Mouse (Mus musculus) cerebellum, postnatal 4 days (tissue): Measurements from ENCODE around the gene Anapc16.
A peak's percentile ranks its signal among the peaks of the same experiment; 100 is the strongest.

Source experiments
- DNase-seq, 2 experiments: peaks; one replicate each; pipeline ENCODE4 v3.0.0; 2022; ENCODE audit warnings: low spot score in 2 of 2, mixed read lengths in 1 of 2

The Anapc16 gene

DNA sequence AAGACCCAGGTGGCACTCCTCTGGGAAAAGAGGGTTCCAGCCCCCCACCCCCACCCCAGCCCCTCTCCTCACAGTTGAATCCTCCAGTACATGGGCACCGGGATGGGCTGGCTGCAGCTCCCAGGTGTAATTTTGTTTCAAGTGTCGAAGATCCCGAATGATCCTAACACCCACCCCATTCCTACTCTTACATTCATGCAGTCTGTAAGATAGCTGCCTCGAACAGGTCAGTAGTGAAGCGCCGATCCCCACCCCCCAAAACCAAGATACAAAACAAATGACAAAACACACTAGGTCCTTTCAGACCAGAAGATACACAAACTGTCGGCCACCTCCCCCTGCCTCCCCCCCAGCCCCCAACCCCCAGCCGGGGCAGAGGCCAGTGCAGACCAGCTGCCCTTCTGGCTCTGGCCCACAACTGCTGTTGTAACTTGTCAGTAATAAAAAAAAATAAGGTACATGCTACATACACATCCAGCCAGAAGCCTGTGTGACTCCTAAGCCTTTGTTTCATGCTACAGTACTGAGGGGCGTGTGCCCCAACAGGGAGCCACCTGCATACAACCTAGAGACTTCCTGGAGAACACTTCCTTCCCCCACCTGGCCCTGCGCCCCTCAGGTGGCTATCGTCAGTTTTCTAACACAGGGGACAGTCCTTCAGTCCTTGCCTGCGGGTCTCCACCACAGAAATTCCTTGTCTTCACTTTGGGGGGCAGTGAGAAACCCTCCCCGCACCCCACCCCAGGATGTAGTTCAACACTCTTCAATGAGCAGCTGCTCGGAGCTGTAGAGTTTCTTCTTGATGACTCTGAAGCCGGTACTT, 52.9 kb downstream of the Anapc16 start:
- DNase-seq: no peak

DNA sequence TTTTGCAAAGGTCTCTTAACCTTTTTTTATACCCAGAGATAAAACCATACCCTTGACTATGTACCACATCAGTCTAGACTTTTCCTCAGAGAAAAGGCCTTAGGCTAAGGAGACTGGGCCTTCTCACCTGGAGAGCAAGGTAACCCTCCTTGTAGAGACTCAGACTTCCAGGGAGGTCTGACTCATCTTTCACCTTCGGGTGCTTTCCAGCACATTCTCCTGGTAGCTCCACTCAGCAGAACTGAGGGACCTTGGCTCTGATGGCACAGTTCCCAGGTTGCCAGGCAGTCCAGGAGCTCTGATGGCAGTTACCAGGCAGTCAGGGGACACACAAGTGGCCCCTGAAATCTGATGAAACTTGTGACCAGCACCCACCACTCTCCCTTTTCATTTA, 53.7 kb downstream of the Anapc16 start:
- DNase-seq: no peak

DNA sequence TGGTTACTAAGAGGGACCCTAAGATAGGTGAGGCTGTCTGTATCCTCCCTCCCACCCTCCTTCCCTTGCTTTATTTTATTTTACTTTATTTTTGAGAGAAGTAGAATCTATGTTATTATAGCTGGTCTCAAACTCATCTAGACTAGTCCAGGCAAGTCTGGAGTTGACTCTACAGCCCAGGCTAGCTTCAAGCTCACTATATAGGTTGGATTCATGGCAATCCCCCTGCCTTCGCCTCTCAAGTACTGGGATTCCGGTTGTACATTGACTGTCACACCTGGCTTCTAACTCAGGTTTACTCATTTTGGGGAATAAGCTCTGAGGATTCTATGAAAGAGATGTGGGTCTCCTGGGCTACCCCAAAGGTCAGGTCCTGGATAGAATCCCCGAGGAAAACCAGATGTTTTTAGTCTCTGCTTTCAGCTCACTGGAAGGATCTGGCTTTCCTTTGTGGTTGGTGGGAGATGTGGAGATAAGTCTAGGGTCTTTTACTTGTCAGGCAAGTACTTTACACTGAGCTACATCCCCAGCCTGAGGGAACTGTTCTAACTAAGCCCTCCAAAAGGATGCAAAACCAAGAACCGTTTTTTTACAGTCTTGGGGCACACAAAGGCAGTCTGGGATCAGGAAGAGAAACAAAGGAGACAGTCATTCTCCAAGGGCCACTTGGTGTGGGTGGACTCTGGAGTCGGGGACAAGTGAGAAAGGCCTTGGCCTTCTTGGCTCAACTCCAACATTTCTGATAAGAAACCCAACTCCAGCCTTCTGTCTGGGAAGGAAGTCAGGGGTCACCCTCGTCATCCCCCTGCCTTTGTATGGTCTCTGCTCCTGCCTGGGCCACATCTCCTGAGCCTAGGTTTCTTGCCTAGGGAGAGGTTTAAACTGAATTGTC, 54.3 kb downstream of the Anapc16 start:
- no peak for DNase-seq

DNA sequence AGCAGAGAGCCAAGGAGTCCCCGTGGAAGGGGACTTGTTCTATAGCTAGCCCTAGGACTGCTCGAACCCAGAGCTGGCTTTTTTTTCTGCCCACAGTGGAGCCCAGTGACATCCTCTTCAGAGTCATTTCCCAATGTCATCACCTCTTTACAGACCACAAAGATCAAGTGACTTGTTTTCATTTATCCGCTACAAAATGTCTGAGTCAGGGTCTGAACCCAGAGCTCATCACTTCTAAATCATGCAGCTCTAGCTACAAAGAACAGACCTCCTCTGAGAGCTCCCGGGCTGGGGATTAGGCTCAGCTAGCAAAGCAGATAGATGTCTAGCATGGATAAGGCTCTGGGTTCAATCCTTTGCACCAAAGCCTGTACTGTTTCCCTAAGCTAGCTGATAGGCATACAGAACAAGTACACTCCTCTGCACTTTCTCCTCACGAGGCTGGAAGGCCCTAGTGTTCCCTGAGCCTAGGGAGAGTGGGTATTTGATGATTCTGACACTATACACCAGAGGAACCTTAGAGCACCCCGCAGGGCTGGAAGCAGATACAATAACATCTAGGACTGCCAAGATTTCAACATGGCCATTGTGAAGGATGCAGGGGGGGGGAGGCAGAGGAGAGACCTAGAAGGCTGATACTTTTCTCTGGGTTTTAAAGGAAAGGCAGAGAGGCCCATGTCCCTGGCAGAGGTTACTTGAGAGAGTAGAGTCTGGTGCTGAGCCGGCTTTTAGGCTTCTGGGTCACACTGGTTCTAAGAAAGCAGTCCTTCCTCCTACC, 55.5 kb downstream of the Anapc16 start:
- DNase-seq: no peak

DNA sequence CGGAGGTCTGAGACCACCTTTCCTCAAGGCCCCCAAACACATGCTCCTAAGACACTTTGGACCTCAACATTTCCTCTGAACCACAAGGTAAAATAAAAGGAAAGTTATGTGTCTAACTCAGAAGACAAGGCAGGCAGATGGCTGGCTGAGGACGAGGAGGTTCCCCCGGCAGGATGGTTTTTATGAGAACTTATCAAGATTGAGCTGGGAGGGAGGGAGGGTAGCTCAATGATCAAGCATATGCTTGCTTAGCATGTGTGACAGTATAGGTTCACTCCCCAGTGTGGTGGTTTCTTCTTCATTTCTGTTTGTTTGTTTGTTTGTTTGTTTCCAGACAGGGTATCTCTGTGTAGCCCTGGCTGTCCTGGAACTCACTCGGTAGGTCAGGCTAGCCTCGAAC, 56.6 kb downstream of the Anapc16 start:
- no peak for DNase-seq

DNA sequence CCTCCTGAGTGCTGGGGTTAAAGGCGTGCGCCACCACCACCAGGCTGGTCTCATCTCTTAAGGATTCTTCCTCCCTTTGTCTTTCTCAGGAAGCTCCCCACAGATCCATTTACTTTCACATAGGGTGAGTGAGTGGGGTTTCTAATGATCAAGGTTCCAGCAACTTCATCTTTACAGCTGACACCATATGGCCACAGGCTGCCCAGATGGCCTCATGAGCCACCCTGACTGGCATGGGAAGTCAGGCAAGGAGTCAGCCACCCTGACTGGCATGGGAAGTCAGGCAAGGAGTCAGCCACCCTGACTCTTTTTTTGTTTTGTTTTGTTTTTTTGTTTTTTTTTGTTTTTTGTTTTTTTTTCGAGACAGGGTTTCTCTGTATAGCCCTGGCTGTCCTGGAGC, 57.5 kb downstream of the Anapc16 start:
- no peak for DNase-seq

DNA sequence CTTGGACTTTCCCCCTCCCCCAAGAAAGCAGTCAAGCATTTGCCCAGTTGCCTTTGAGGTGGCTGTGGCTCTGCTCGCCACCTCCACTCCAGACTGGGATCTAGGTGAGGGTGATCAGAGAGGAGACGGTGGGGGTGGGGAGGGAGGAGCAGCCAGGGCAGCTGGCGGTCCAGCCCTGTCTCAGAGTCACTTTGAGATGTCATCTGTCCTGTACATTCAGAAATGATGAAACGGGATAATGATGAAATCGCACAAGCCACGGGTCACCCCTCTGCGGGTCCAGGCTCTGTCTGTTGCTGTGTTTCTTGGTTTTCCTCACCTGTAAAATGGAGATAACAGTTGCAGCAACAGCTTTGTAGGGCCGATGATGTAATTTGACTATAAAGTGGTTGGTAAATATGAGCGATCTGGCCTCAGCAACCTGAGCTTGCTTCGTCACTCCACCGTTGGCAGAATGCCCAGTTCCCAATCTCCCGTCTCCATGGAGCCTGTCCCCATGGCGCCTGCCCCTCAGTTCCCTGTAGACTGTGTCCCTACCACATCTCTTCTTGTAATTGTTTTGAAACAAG, 59.4 kb downstream of the Anapc16 start:
- DNase-seq: peak in 1 of 2 experiments; percentile 70

DNA sequence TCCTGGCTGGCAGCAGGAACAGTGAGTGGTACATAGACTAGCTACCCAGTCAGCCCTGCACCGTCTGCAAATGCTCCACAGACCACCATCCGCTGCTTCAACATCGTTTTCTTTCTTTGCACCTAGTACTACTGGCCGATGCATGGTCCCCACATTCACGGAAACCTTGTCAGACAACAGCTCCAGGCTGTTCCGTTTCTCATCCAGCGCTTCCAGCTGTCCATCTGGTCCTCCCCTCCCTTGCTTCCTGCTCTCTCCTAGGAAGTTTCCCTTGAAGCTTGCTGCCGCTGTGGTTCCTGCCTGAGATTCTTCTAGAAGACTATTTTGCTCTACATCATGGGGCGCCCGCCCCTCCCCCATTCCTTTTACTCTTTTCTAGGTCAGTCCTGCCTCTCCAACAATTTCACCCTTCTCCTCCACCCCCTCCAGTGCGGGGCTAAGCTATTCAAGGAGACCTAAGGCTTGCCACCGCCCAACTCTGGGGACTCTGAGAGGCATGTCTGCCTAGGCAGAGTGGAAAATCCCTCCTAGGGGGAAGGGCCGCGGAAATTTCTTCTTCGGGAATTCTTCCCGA, 60.0 kb downstream of the Anapc16 start:
- DNase-seq: peak in 1 of 2 experiments; percentile 54

DNA sequence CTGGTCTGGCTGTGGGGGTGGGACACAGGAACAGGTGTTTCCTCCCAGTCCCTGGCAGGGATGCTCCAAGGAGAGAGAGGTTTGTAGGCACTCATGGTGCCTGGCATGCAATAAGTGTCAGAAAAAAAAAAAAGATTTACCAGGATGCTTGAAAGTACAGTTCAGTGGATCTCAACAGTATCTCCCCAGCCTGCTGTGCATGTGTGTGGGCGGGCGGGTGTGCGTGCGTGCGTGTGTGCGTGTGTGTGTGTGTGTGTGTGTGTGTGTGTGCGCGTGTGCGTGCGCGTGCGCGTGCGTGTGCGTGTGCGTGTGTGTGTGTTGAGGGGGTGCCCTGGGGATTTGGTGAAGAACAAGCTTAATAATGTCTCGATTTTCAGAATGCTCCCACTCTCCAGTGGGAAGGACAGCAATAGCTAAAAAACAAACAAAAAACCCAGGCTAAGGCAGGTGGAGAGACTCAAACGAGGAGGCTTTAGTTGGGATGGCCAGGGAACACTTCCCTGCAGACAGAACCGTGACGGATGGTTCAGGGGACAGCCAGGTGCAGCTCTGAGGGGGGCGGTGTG, 60.6 kb downstream of the Anapc16 start:
- DNase-seq: no peak

DNA sequence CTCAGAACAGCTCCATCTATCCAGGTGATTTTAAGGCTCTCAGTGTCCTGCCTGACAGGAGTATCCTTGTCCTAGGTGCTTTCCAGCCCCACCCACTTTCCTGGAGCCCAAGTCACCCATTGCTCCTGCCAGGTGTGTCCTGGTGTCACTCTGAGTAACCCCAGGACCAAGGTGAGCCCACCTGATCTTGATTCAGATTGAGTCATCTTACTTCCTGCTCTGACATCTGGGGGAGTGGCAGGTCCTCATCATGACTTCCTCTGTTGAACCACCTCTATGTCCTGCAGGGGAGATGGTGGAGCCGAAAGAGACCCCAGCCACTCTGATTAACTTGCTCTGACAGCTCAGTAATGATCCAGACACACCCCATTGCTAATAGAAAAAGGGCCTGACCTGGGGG, 63.9 kb downstream of the Anapc16 start:
- DNase-seq: no peak

DNA sequence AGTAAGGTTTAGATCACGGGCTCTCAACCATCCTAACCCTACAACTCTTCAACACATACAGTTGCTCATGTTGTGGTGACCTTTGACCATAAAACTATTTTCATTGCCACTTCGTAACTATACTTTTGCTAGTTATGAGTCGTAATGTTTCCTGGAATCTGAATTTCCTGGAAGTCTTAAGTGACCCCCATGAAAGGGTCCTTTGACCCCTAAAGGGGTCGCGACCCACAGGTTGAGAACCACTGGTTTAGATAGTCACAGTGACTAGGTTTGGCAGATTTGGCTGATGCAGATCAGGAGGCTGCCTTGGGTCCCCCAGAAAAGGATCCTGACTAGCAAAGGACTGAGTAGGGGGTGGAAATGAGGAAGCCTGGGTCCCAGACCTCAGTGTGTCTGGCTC, 64.3 kb downstream of the Anapc16 start:
- DNase-seq: no peak
